Mouse (Mus musculus): ENCODE results near the gene Rab3a.

DNA sequence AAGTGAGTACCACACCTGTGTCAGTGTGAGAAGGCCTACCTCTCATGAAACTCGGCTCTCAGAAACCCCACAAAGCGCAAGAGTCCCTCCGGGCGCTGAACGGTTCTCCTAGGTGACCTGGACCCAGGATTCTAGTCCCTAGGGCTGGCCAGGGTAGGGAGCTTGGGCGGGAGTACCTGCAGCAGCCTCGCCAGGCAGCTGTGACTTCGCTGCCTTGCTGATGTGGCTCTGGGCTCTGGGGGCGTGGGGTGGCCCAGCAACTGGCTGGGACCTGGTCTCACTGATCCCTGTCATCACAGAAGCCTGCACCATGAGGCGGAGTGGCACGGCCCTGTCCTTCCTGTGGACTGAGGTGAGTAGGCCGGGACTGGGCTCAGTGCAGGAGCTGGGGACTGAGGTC, 30.3 kb upstream of the Rab3a start:
- TF ChIP-seq GATA1 (IDR thresholded peaks at IDR 0.05; ENCODE audit: borderline replicate concordance, low read length) (no peak), FLI1 (IDR thresholded peaks at IDR 0.05; ENCODE audit: low read length) (no peak)
